Comparison of ENCODE assay signal across 21 mouse cellular contexts in the genomic region with DNA sequence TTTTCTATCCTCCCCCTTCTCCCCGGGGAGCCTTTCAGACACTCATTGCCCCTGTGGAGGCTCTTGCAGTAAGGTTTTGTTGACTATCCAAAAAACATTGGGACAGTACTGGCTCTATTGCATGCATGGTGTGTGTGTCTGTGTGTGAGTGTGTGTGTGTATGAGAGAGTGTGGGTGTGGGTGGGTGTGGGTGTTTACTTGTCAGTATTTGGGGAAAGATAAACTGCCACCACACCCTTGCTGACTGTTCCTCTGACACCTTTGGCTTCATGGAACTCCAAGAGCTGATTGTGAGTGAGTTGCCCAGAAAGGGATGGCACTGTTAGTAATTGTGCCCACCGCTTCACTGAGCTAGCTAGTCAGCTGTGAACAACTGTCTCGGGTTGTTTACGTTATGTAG. TPM values are rescaled to one million over a fixed set of nuclear protein-coding genes. Genes with fewer than 3 reads are reported as not detected.
DNase-seq lines count a peak whose midpoint lies in the region; ATAC-seq lines count a peak whose summit lies in the region.
"Had no signal": no experiment of that assay in that cellular context is flagged by ENCODE, and none has a peak within 500 bp of the region (broad histone marks: within the 10 kb centered on the region; RNA-seq: fewer than 3 reads in every experiment).

No protein-coding gene starts in this region.

- 75% methylated on average over 4 of the region's 4 CpGs for WGBS in kidney, embryonic 15.5 days
- 95% methylated on average over 4 of the region's 4 CpGs for WGBS in forebrain, embryonic 11.5 days

- H3K9ac ChIP-seq in kidney, embryonic 15.5 days = no peak overlapping the region
- no peak overlapping the region for H3K9ac ChIP-seq in forebrain, embryonic 11.5 days (ENCODE audit: low read length)
- H3K9ac ChIP-seq: embryonic facial prominence, embryonic 12.5 days; midbrain, embryonic 13.5 days; neural tube, embryonic 15.5 days had no signal

- H3K36me3 ChIP-seq in kidney, embryonic 15.5 days = peaks cover 78% of the 10 kb centered on the region
- H3K36me3 ChIP-seq in forebrain, embryonic 11.5 days (ENCODE audit: control insufficient read depth, insufficient read depth, low read length) = peaks cover 5% of the 10 kb centered on the region; the same call in 1 of the 2 replicates

- no peak for DNase-seq in kidney, postnatal 14 days
- peak; percentile 60 for DNase-seq in c-Kit-negative CD71-positive TER-119-positive erythroid progenitor cells, embryonic 14.5 days (ENCODE audit: low read depth, low spot score)
- DNase-seq in liver = peak; percentile 75
- no peak for DNase-seq in frontal cortex, postnatal 10 days (ENCODE audit: low spot score in 2 of 2)
- DNase-seq in forebrain, embryonic 11.5 days (ENCODE audit: low spot score) = no peak
- DNase-seq in urinary bladder, adult 18-20 months (ENCODE audit: low spot score in 2 of 2) = no peak
- DNase-seq: cerebellum, adult 18-20 months; gastrocnemius, postnatal 25 days; kidney, adult 9 months; lung, adult 2 months; right cerebral cortex, postnatal 4 days had no signal

- no peaks in the 10 kb centered on the region for H3K9me3 ChIP-seq in kidney, embryonic 15.5 days (replicated peaks)
- H3K9me3 ChIP-seq in forebrain, embryonic 11.5 days (ENCODE audit: control insufficient read depth, low read length) = no peaks in the 10 kb centered on the region
- H3K9me3 ChIP-seq: embryonic facial prominence, embryonic 12.5 days; forebrain, embryonic 10.5 days; limb, embryonic 10.5 days; midbrain, embryonic 13.5 days; neural tube, embryonic 15.5 days had no signal

- H3K27ac ChIP-seq in kidney, embryonic 15.5 days = no peak overlapping the region
- no peak overlapping the region for H3K27ac ChIP-seq in forebrain, embryonic 11.5 days (ENCODE audit: low read depth, low read length)
- H3K27ac ChIP-seq: embryonic facial prominence, embryonic 12.5 days; forebrain, embryonic 10.5 days; layer of hippocampus, adult 2 months; left cerebral cortex, adult 2 months; limb, embryonic 10.5 days; macrophage; midbrain, embryonic 13.5 days; neural tube, embryonic 15.5 days had no signal

- H3K4me2 ChIP-seq in kidney, embryonic 15.5 days = no peak overlapping the region
- no peak overlapping the region for H3K4me2 ChIP-seq in forebrain, embryonic 11.5 days (ENCODE audit: low read depth, low read length, severe bottlenecking)
- H3K4me2 ChIP-seq: embryonic facial prominence, embryonic 12.5 days; midbrain, embryonic 13.5 days; neural tube, embryonic 15.5 days had no signal

- peak; percentile 62; the same call in 1 of the 2 replicates for ATAC-seq in kidney, embryonic 15.5 days (replicated peaks; ENCODE audit: low FRiP score)
- ATAC-seq in megakaryocyte progenitor cell, adult 5-6 weeks (replicated peaks; ENCODE audit: poor library complexity) = peak; percentile 67
- no peak for ATAC-seq in forebrain, embryonic 11.5 days (replicated peaks; ENCODE audit: low FRiP score)
- ATAC-seq: midbrain, embryonic 13.5 days had no signal

- no peaks in the 10 kb centered on the region for H3K4me1 ChIP-seq in kidney, embryonic 15.5 days
- H3K4me1 ChIP-seq in forebrain, embryonic 11.5 days (replicated peaks; ENCODE audit: control insufficient read depth, insufficient read depth, low read length) = no peaks in the 10 kb centered on the region
- H3K4me1 ChIP-seq: embryonic facial prominence, embryonic 12.5 days; forebrain, embryonic 10.5 days; limb, embryonic 10.5 days; midbrain, embryonic 13.5 days; neural tube, embryonic 15.5 days had no signal

- H3K4me3 ChIP-seq in kidney, embryonic 15.5 days (replicated peaks) = no peak overlapping the region
- no peak overlapping the region for H3K4me3 ChIP-seq in forebrain, embryonic 11.5 days (ENCODE audit: low read depth, low read length)
- H3K4me3 ChIP-seq: embryonic facial prominence, embryonic 12.5 days; forebrain, embryonic 10.5 days; layer of hippocampus, adult 2 months; left cerebral cortex, adult 2 months; limb, embryonic 10.5 days; midbrain, embryonic 13.5 days; neural tube, embryonic 15.5 days had no signal

- H3K27me3 ChIP-seq in kidney, embryonic 15.5 days = no peaks in the 10 kb centered on the region
- H3K27me3 ChIP-seq in forebrain, embryonic 11.5 days (ENCODE audit: control insufficient read depth, insufficient read depth, low read length) = no peaks in the 10 kb centered on the region
- H3K27me3 ChIP-seq: embryonic facial prominence, embryonic 12.5 days; midbrain, embryonic 13.5 days; neural tube, embryonic 15.5 days had no signal

RNA-seq across cellular contexts. Expression of gene Znhit6, which starts 14.6 kb away (rescaled TPM):
- polyA plus RNA-seq in kidney, embryonic 15.5 days (2015; fragmentation: Nextera tagmentation; extraction: Ambion mirVana) = 36.4 and 37.2 TPM in 2 replicates
- total RNA-seq in megakaryocyte progenitor cell, adult 5-6 weeks (2015) = 51.8 and 56.9 TPM in 2 replicates
- total RNA-seq in megakaryocyte progenitor cell, adult 5-6 weeks (2017) = 25.2 and 34.4 TPM in 2 replicates
- 39.3 and 40.3 TPM in 2 replicates for polyA plus RNA-seq in forebrain, embryonic 11.5 days (2014; fragmentation: Nextera tagmentation; extraction: Ambion mirVana)

RNA-seq across cellular contexts. Expression of gene Ccn1, which starts 59.2 kb away (rescaled TPM):
- 67.7 and 68.6 TPM in 2 replicates for polyA plus RNA-seq in kidney, embryonic 15.5 days (2015; fragmentation: Nextera tagmentation; extraction: Ambion mirVana)
- not detected in 2 replicates for total RNA-seq in megakaryocyte progenitor cell, adult 5-6 weeks (2015)
- not detected in 2 replicates for total RNA-seq in megakaryocyte progenitor cell, adult 5-6 weeks (2017)
- 36.7 and 39.2 TPM in 2 replicates for polyA plus RNA-seq in forebrain, embryonic 11.5 days (2014; fragmentation: Nextera tagmentation; extraction: Ambion mirVana)

Comparison
In these comparisons a context has a peak if more than half of its experiments do, and no peak if none do; other contexts are left out.
1. DNase-seq: peak in c-Kit-negative CD71-positive TER-119-positive erythroid progenitor cells, embryonic 14.5 days (single experiment) and liver (single experiment); none in kidney, postnatal 14 days (single experiment), frontal cortex, postnatal 10 days (0 of 2), forebrain, embryonic 11.5 days (single experiment) and urinary bladder, adult 18-20 months (0 of 2).